Mouse (Mus musculus) lung, postnatal 25 days (tissue): ENCODE data around the gene Galnt7.

ENCODE experiments used
- DNase-seq: peaks from one replicate; pipeline ENCODE4 v3.0.0; 2022; ENCODE audit warnings: low spot score

Gene Galnt7

GRCm38 (mm10) chr8:57652456-57653055 lies at the start of gene Galnt7:
Galnt7 (minus strand) TSS chr8:57653032.
- DNase-seq: peak; percentile 37

- DNase-seq: no peak
Measured at GRCm38 (mm10) chr8:57688633-57689032, 35.8 kb upstream of the Galnt7 start.

GRCm38 (mm10) chr8:57685803-57686202 lies 33.0 kb upstream of the Galnt7 start:
- DNase-seq: no peak

- DNase-seq: no peak
Measured at GRCm38 (mm10) chr8:57680044-57680443, 27.2 kb upstream of the Galnt7 start.

GRCm38 (mm10) chr8:57664121-57664520 lies 11.3 kb upstream of the Galnt7 start:
- DNase-seq: no peak

GRCm38 (mm10) chr8:57660019-57660418 lies 7.2 kb upstream of the Galnt7 start:
- DNase-seq: no peak

- DNase-seq: no peak
Measured at GRCm38 (mm10) chr8:57656446-57656845, 3.6 kb upstream of the Galnt7 start.

- no peak for DNase-seq
Measured at GRCm38 (mm10) chr8:57654146-57654545, 1.3 kb upstream of the Galnt7 start.

GRCm38 (mm10) chr8:57653768-57654125 lies 915 bp upstream of the Galnt7 start:
- DNase-seq: no peak

- DNase-seq: peak; percentile 41
Measured at GRCm38 (mm10) chr8:57653056-57653767, 380 bp upstream of the Galnt7 start.

- DNase-seq: peak; percentile 60
Measured at GRCm38 (mm10) chr8:57651689-57652455, 960 bp downstream of the Galnt7 start.

GRCm38 (mm10) chr8:57651357-57651688 lies 1.5 kb downstream of the Galnt7 start:
- no peak for DNase-seq

GRCm38 (mm10) chr8:57650216-57650615 lies 2.6 kb downstream of the Galnt7 start:
- no peak for DNase-seq

GRCm38 (mm10) chr8:57647566-57647965 lies 5.3 kb downstream of the Galnt7 start:
- DNase-seq: no peak

GRCm38 (mm10) chr8:57644281-57644680 lies 8.6 kb downstream of the Galnt7 start:
- no peak for DNase-seq

GRCm38 (mm10) chr8:57642722-57643121 lies 10.1 kb downstream of the Galnt7 start:
- DNase-seq: no peak

- DNase-seq: no peak
Measured at GRCm38 (mm10) chr8:57638925-57639324, 13.9 kb downstream of the Galnt7 start.

GRCm38 (mm10) chr8:57637599-57638280 lies 15.1 kb downstream of the Galnt7 start:
- no peak for DNase-seq

GRCm38 (mm10) chr8:57636698-57637097 lies 16.1 kb downstream of the Galnt7 start:
- no peak for DNase-seq

- no peak for DNase-seq
Measured at GRCm38 (mm10) chr8:57636281-57636680, 16.6 kb downstream of the Galnt7 start.

GRCm38 (mm10) chr8:57631780-57632179 lies 21.1 kb downstream of the Galnt7 start:
- DNase-seq: no peak

GRCm38 (mm10) chr8:57630148-57630547 lies 22.7 kb downstream of the Galnt7 start:
- DNase-seq: no peak
